Mouse (Mus musculus) lung, adult 18-20 months (tissue): Measurements from ENCODE around the gene Man2a1.

Experiments
- DNase-seq, 2 experiments: peaks; one replicate each; pipeline ENCODE4 v3.0.0; 2022; ENCODE audit warnings: mixed read lengths in 2 of 2

The Man2a1 gene

GRCm38 (mm10) chr17:64600372-64601090 is at the start of gene Man2a1:
TSS of gene Man2a1 (plus strand) at chr17:64600736.
- peak; percentile 88 to 89 for DNase-seq

DNA sequence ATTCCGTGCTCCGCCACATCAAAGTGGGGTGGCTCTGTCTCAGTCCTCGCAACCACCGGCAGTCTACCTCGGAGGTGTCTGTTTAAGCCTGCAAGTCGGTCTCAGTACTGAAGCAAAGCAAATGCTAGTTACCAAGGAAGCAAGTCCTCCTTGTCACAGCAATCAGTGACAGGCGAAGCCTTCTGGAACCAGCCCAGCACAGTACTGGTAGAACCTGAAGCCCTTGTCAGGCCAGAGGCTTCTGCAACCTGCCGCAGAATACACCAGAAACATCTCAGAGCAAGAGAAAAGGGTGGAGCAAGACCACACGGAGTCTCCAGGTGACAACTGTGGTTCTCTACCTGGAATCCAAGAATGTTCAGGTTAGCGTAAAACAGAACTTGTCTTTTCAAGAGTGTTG is 47.2 kb upstream of the Man2a1 start:
- no peak for DNase-seq

DNA sequence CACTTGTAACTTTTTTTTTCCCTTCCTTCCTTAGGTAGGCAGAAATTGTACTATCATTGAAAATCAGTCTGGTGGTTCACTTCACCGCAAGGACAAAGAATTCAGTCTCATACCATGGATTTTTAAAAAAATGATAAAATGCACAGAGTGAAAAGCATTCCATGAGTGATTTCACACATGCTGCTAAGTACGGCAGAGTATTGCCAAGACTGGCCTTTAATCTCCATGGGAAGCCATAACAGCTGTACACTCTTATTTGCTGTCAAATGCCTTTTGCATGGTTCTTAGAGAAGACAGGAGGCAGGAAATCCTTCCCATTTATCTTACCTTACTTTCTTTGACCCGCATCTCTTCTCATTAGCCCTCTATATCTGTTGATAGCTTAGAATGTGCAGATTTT is 45.6 kb upstream of the Man2a1 start:
- DNase-seq = no peak

DNA sequence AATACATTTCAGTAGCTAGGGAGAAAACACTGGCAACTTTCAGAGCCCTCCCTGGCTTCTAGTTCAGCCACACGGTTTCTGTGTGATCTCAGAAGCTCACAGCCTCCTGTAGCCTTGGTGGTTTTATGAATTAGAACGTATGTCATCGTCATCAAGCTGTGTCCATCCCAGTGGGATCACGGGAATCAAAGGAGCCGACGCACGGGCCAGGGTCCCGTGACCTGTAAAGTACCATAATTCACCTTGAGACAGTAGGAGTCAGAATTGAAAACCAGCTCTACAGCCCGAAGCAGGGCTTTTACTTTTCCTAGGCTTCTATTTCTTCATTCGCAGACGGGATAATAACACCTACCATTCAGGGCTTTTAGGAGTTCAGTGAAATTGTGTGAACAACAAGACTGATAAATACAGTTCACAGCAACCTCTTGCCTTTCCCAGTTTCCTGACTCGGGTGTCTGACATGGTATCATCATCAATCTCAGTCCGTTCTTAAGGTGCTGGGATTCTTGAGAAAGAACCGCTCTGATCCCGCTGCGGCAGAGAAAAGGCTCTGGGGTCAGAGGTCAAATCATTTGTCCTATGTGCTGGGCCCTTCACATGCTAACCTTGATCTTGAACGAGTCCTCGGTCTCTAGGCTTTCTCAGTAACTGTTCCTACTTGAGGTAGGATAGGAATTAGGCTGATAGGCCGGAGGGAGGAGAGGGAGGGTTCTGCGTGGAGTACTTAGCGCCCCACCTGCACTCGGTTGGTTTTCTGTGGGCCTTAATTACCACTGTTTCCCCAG is 43.7 kb upstream of the Man2a1 start:
- no peak for DNase-seq

- no peak for DNase-seq
Measured at GRCm38 (mm10) chr17:64558994-64559540, 41.5 kb upstream of the Man2a1 start.

GRCm38 (mm10) chr17:64566435-64566834 is 34.1 kb upstream of the Man2a1 start:
- DNase-seq = no peak

- DNase-seq = no peak
Measured at GRCm38 (mm10) chr17:64567546-64567945, 33.0 kb upstream of the Man2a1 start.

GRCm38 (mm10) chr17:64573981-64574380 is 26.6 kb upstream of the Man2a1 start:
- no peak for DNase-seq

- peak; percentile 7 to 21 for DNase-seq
Measured at GRCm38 (mm10) chr17:64575240-64575639, 25.3 kb upstream of the Man2a1 start.

- DNase-seq = no peak
Measured at GRCm38 (mm10) chr17:64577485-64577884, 23.1 kb upstream of the Man2a1 start.

- DNase-seq = no peak
Measured at GRCm38 (mm10) chr17:64578346-64578745, 22.2 kb upstream of the Man2a1 start.

- DNase-seq = peak; percentile 21 to 32
Measured at GRCm38 (mm10) chr17:64579696-64580095, 20.8 kb upstream of the Man2a1 start.

GRCm38 (mm10) chr17:64581133-64581532 is 19.4 kb upstream of the Man2a1 start:
- no peak for DNase-seq

GRCm38 (mm10) chr17:64581962-64582361 is 18.6 kb upstream of the Man2a1 start:
- no peak for DNase-seq

- no peak for DNase-seq
Measured at GRCm38 (mm10) chr17:64590483-64590882, 10.1 kb upstream of the Man2a1 start.

GRCm38 (mm10) chr17:64591366-64591765 is 9.2 kb upstream of the Man2a1 start:
- DNase-seq = no peak

- no peak for DNase-seq
Measured at GRCm38 (mm10) chr17:64592355-64592754, 8.2 kb upstream of the Man2a1 start.

GRCm38 (mm10) chr17:64592788-64593187 is 7.7 kb upstream of the Man2a1 start:
- no peak for DNase-seq

DNA sequence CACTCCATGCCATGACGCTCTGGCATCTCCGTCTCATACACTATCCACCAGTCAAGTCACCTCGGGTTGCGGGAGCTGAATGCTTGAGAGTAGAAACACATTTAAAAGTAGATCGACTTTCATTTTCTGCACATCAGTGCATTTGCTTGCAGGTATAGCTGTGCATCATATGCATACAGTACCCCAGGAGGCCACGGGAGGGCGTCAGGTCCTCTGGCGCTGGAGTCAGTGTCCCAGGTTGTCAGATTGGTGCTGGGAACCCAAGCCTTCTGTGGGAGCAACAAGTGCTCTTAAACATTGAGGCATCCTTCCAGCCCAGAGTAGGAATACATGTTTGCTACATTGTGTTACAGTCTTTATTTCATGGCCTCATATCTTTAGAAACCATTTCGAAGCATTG is 2.8 kb upstream of the Man2a1 start:
- no peak for DNase-seq

- DNase-seq = peak in 1 of 2 experiments; percentile 50
Measured at GRCm38 (mm10) chr17:64599916-64600315, 620 bp upstream of the Man2a1 start.

DNA sequence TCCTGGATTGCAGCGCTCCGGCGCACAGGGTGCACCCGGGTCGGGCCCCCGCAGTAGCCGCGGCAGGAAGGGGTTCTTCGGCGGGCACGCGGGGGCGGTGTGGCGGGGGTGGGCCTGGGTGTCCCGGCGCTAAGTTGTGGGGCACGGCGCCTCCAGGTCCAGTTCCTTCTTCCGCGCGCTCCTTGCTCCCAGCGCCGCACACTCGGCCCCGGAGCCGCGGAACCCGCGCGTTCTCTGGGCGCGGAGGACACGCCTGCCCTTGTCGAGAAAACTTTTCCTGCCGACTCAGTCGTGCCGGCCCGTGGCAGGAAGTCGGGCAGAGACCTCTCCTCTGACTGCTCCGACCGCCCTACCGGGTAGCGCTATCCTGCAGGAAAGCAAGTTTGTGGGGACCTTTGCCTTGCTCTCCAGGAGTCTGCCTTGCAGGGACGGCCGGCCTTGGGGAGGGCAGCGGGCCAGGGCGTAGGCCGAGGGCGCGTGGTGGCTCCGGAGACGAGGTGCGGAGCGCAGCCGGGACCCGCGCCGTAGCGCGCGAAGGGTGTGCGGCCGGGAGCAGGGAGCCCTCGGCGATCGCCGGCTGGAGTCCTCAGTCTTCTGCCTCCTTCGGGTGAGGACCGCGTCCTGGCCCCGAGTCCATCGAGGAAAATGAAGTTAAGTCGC is 685 bp downstream of the Man2a1 start:
- DNase-seq = peak; percentile 59 to 64

- DNase-seq = peak; percentile 73 to 75
Measured at GRCm38 (mm10) chr17:64601751-64602578, 1.4 kb downstream of the Man2a1 start.
